Mouse (Mus musculus): ENCODE results near the gene Pde3a.

The Pde3a gene

GRCm38 (mm10) chr6:141265257-141265656 is 16.2 kb downstream of the Pde3a start:
- in situ Hi-C loops (cut with MboI, MseI): no loop called here

- in situ Hi-C loops (cut with MboI, MseI): no loop called here
Measured at GRCm38 (mm10) chr6:141267888-141268570, 19.0 kb downstream of the Pde3a start.

- in situ Hi-C loops (cut with MboI, MseI): no loop called here
Measured at GRCm38 (mm10) chr6:141268871-141269270, 19.8 kb downstream of the Pde3a start.

- in situ Hi-C loops (cut with MboI, MseI): no loop called here
Measured at GRCm38 (mm10) chr6:141271133-141271532, 22.1 kb downstream of the Pde3a start.

- in situ Hi-C loops (cut with MboI, MseI): no loop called here
Measured at GRCm38 (mm10) chr6:141271579-141271978, 22.5 kb downstream of the Pde3a start.

GRCm38 (mm10) chr6:141273685-141274084 is 24.6 kb downstream of the Pde3a start:
- in situ Hi-C loops (cut with MboI, MseI): no loop called here

- in situ Hi-C loops (cut with MboI, MseI): no loop called here
Measured at GRCm38 (mm10) chr6:141281685-141282084, 32.6 kb downstream of the Pde3a start.

- in situ Hi-C loops (cut with MboI, MseI): no loop called here
Measured at GRCm38 (mm10) chr6:141282796-141283195, 33.7 kb downstream of the Pde3a start.

- in situ Hi-C loops (cut with MboI, MseI): no loop called here
Measured at GRCm38 (mm10) chr6:141291195-141291594, 42.1 kb downstream of the Pde3a start.

GRCm38 (mm10) chr6:141292826-141293459 is 43.9 kb downstream of the Pde3a start:
- in situ Hi-C loops (cut with MboI, MseI): no loop called here

- in situ Hi-C loops (cut with MboI, MseI): no loop called here
Measured at GRCm38 (mm10) chr6:141293460-141293853, 44.4 kb downstream of the Pde3a start.

- in situ Hi-C loops (cut with MboI, MseI): no loop called here
Measured at GRCm38 (mm10) chr6:141295264-141295663, 46.2 kb downstream of the Pde3a start.

GRCm38 (mm10) chr6:141301750-141302748 is 53.0 kb downstream of the Pde3a start:
- in situ Hi-C loops (cut with MboI, MseI): no loop called here

GRCm38 (mm10) chr6:141302842-141303241 is 53.8 kb downstream of the Pde3a start:
- in situ Hi-C loops (cut with MboI, MseI): no loop called here

GRCm38 (mm10) chr6:141307326-141307725 is 58.3 kb downstream of the Pde3a start:
- in situ Hi-C loops (cut with MboI, MseI): no loop called here

- in situ Hi-C loops (cut with MboI, MseI): no loop called here
Measured at GRCm38 (mm10) chr6:141308451-141308850, 59.4 kb downstream of the Pde3a start.

GRCm38 (mm10) chr6:141309872-141310271 is 60.8 kb downstream of the Pde3a start:
- in situ Hi-C loops (cut with MboI, MseI): no loop called here

- in situ Hi-C loops (cut with MboI, MseI): no loop called here
Measured at GRCm38 (mm10) chr6:141310351-141310750, 61.3 kb downstream of the Pde3a start.

GRCm38 (mm10) chr6:141311615-141312014 is 62.5 kb downstream of the Pde3a start:
- in situ Hi-C loops (cut with MboI, MseI): no loop called here

GRCm38 (mm10) chr6:141313112-141313511 is 64.0 kb downstream of the Pde3a start:
- in situ Hi-C loops (cut with MboI, MseI): no loop called here

GRCm38 (mm10) chr6:141318440-141318839 is 69.4 kb downstream of the Pde3a start:
- in situ Hi-C loops (cut with MboI, MseI): no loop called here

GRCm38 (mm10) chr6:141321253-141321652 is 72.2 kb downstream of the Pde3a start:
- in situ Hi-C loops (cut with MboI, MseI): no loop called here
